Mouse (Mus musculus) limb, embryonic 10.5 days (tissue): ENCODE measurements at regions not wholly inside any gene's neighbourhood (a gene's known extent, or its start where the extent isn't known, plus 50 kb on each side); places are given as distances from the start of the nearest gene placed in this dataset.

Source experiments
- DNase-seq: peaks from one replicate; pipeline ENCODE4 v3.0.0-alpha.2; 2017; ENCODE audit warnings: low spot score
- H3K27ac ChIP-seq: fragments of 300-500 bp; sonication (generic); 2 replicates; pipeline ENCODE4 v1.5.1; 2016; ENCODE audit warnings: mild to moderate bottlenecking
- H3K27me3 ChIP-seq: fragments of 300-500 bp; sonication (generic); 2 replicates; pipeline ENCODE4 v1.6.1; 2016; ENCODE audit warnings: low read depth, mild to moderate bottlenecking; ENCODE audit not compliant: poor library complexity, severe bottlenecking
- H3K36me3 ChIP-seq: fragments of 300-500 bp; sonication (generic); 2 replicates; pipeline ENCODE4 v1.6.1; 2016; ENCODE audit warnings: mild to moderate bottlenecking, moderate library complexity
- H3K4me1 ChIP-seq: fragments of 300-500 bp; sonication (generic); 2 replicates; pipeline ENCODE4 v1.6.1; 2016
- H3K4me3 ChIP-seq: fragments of 300-500 bp; sonication (generic); 2 replicates; pipeline ENCODE4 v1.5.1; 2016; ENCODE audit warnings: mild to moderate bottlenecking, moderate library complexity
- H3K9me3 ChIP-seq: fragments of 300-500 bp; sonication (generic); replicated peaks from 2 replicates; pipeline ENCODE4 v1.6.1; 2016; ENCODE audit warnings: mild to moderate bottlenecking
- WGBS: fragments of 180-500 bp; shearing (Covaris S2); methylation state at CpG from one replicate; pipeline ENCODE4 v1.1.7; 2016; 5-methylcytosine and 5-hydroxymethylcytosine counted together

- H3K4me1 ChIP-seq = peaks cover under 1% of the 10 kb centered on the region; the same call in 1 of the 2 replicates
- H3K9me3 ChIP-seq = no peaks in the 10 kb centered on the region
- no peak overlapping the region for H3K27ac ChIP-seq
- no peak overlapping the region for H3K4me3 ChIP-seq
- H3K27me3 ChIP-seq = no peaks in the 10 kb centered on the region
- WGBS = 89% methylated on average over 4 of the region's 4 CpGs
- no peak for DNase-seq
- no peaks in the 10 kb centered on the region for H3K36me3 ChIP-seq
These were observed 68.5 kb upstream of the Atp1a1 start for GRCm38 (mm10) chr3:101672943-101673342.

- Histone ChIP-seq H3K4me3 (no peak overlapping the region), H3K27me3 (no peaks in the 10 kb centered on the region), H3K4me1 (peaks cover 10% of the 10 kb centered on the region), H3K9me3 (no peaks in the 10 kb centered on the region), H3K27ac (no peak overlapping the region), H3K36me3 (no peaks in the 10 kb centered on the region)
- WGBS = 69% methylated on average over 8 of the region's 8 CpGs
- no peak for DNase-seq
These were observed 66.1 kb upstream of the Atp1a1 start for GRCm38 (mm10) chr3:101670561-101671001.

- Histone ChIP-seq H3K4me3 (no peak overlapping the region), H3K9me3 (no peaks in the 10 kb centered on the region), H3K27me3 (no peaks in the 10 kb centered on the region), H3K36me3 (no peaks in the 10 kb centered on the region), H3K27ac (no peak overlapping the region), H3K4me1 (peaks cover 10% of the 10 kb centered on the region)
- DNase-seq = no peak
- WGBS = 88% methylated on average over 3 of the region's 3 CpGs
These were observed 65.3 kb upstream of the Atp1a1 start for GRCm38 (mm10) chr3:101669743-101670142.

- DNase-seq = no peak
- Histone ChIP-seq H3K4me1 (peaks cover 10% of the 10 kb centered on the region), H3K9me3 (no peaks in the 10 kb centered on the region), H3K4me3 (no peak overlapping the region), H3K27me3 (no peaks in the 10 kb centered on the region), H3K27ac (peak overlapping the region; percentile 43; the same call in 1 of the 2 replicates), H3K36me3 (no peaks in the 10 kb centered on the region)
- WGBS = 76% methylated on average over 10 of the region's 10 CpGs
These were observed 63.4 kb upstream of the Atp1a1 start for GRCm38 (mm10) chr3:101667767-101668387.

- H3K4me1 ChIP-seq = peaks cover 10% of the 10 kb centered on the region
- WGBS = 41% methylated on average over 4 of the region's 4 CpGs
- no peak overlapping the region for H3K4me3 ChIP-seq
- H3K36me3 ChIP-seq = no peaks in the 10 kb centered on the region
- no peak for DNase-seq
- no peaks in the 10 kb centered on the region for H3K27me3 ChIP-seq
- peak overlapping the region; percentile 43; the same call in 1 of the 2 replicates for H3K27ac ChIP-seq
- no peaks in the 10 kb centered on the region for H3K9me3 ChIP-seq
These were observed 62.7 kb upstream of the Atp1a1 start for GRCm38 (mm10) chr3:101667186-101667585.

GRCm38 (mm10) chr3:101666583-101666982 is 62.1 kb upstream of the Atp1a1 start:
- peaks cover 10% of the 10 kb centered on the region for H3K4me1 ChIP-seq
- H3K9me3 ChIP-seq = no peaks in the 10 kb centered on the region
- H3K36me3 ChIP-seq = no peaks in the 10 kb centered on the region
- no peak overlapping the region for H3K27ac ChIP-seq
- no peak overlapping the region for H3K4me3 ChIP-seq
- H3K27me3 ChIP-seq = no peaks in the 10 kb centered on the region
- no peak for DNase-seq
- WGBS = 91% methylated on average over 8 of the region's 8 CpGs

- Histone ChIP-seq H3K9me3 (no peaks in the 10 kb centered on the region), H3K4me1 (peaks cover 11% of the 10 kb centered on the region), H3K4me3 (no peak overlapping the region), H3K27ac (no peak overlapping the region), H3K36me3 (no peaks in the 10 kb centered on the region), H3K27me3 (no peaks in the 10 kb centered on the region)
- 55% methylated on average over 9 of the region's 9 CpGs for WGBS
- no peak for DNase-seq
These were observed 56.9 kb upstream of the Atp1a1 start for GRCm38 (mm10) chr3:101661184-101661992.

- Histone ChIP-seq H3K27me3 (no peaks in the 10 kb centered on the region), H3K9me3 (no peaks in the 10 kb centered on the region), H3K4me3 (no peak overlapping the region), H3K27ac (no peak overlapping the region), H3K4me1 (peaks cover 11% of the 10 kb centered on the region), H3K36me3 (no peaks in the 10 kb centered on the region)
- no peak for DNase-seq
- 42% methylated on average over 6 of the region's 6 CpGs for WGBS
These were observed 56.2 kb upstream of the Atp1a1 start for GRCm38 (mm10) chr3:101660635-101661034.

- WGBS = 93% methylated on average over 4 of the region's 4 CpGs
- Histone ChIP-seq H3K27me3 (no peaks in the 10 kb centered on the region), H3K36me3 (no peaks in the 10 kb centered on the region), H3K4me3 (no peak overlapping the region), H3K27ac (no peak overlapping the region), H3K4me1 (peaks cover 11% of the 10 kb centered on the region), H3K9me3 (no peaks in the 10 kb centered on the region)
- no peak for DNase-seq
These were observed 55.7 kb upstream of the Atp1a1 start for GRCm38 (mm10) chr3:101660176-101660575.

GRCm38 (mm10) chr3:101657979-101658378 is 53.5 kb upstream of the Atp1a1 start:
- H3K36me3 ChIP-seq = no peaks in the 10 kb centered on the region
- H3K27ac ChIP-seq = no peak overlapping the region
- no peak overlapping the region for H3K4me3 ChIP-seq
- no peaks in the 10 kb centered on the region for H3K9me3 ChIP-seq
- no peak for DNase-seq
- peaks cover 18% of the 10 kb centered on the region for H3K4me1 ChIP-seq
- no peaks in the 10 kb centered on the region for H3K27me3 ChIP-seq

GRCm38 (mm10) chr3:101654720-101655119 is 50.2 kb upstream of the Atp1a1 start:
- no peak for DNase-seq
- no peaks in the 10 kb centered on the region for H3K27me3 ChIP-seq
- no peak overlapping the region for H3K27ac ChIP-seq
- WGBS = 84% methylated on average over 4 of the region's 4 CpGs
- H3K4me1 ChIP-seq = peaks cover 7% of the 10 kb centered on the region
- no peak overlapping the region for H3K4me3 ChIP-seq
- no peaks in the 10 kb centered on the region for H3K9me3 ChIP-seq
- H3K36me3 ChIP-seq = no peaks in the 10 kb centered on the region
